Mouse (Mus musculus) heart, adult 18-20 months (tissue): Measurements from ENCODE around the gene Atg9a. TPM values are rescaled to one million over a fixed set of nuclear protein-coding genes. Genes with fewer than 3 reads are reported as not detected.
"Not testable (repeated sequence)": the region's sequence is repeated elsewhere in the genome, so short reads cannot be mapped to it uniquely, and the experiment has no call there.

ENCODE experiments used
- DNase-seq, 2 experiments: peaks; one replicate each; pipeline ENCODE4 v3.0.0; 2021 to 2022; ENCODE audit warnings: mixed read lengths in 1 of 2
- long read RNA-seq, 2 experiments: library from polyadenylated mRNA; stranded (forward); transcript quantifications; one replicate each; pipeline ENCODE4 v2.0.0; 2021
- total RNA-seq, 2 experiments: library from RNA; stranded (reverse); gene quantifications; 2 replicates each; pipeline ENCODE4 v1.2.3; 2021

Atg9a gene
- 10 to 100 TPM; 58.8 to 68.8 TPM for total RNA-seq
- long read RNA-seq, experiment 1, full-length matches to known transcripts: 36 of 76 reads
- long read RNA-seq, experiment 1, partial matches to known transcripts: 13 of 76 reads
- long read RNA-seq, experiment 1, other reads (novel, unspliced or antisense): 27 of 76 reads
- long read RNA-seq, experiment 2, full-length matches to known transcripts: 16 of 52 reads
- long read RNA-seq, experiment 2, partial matches to known transcripts: 9 of 52 reads
- long read RNA-seq, experiment 2, other reads (novel, unspliced or antisense): 27 of 52 reads

DNA sequence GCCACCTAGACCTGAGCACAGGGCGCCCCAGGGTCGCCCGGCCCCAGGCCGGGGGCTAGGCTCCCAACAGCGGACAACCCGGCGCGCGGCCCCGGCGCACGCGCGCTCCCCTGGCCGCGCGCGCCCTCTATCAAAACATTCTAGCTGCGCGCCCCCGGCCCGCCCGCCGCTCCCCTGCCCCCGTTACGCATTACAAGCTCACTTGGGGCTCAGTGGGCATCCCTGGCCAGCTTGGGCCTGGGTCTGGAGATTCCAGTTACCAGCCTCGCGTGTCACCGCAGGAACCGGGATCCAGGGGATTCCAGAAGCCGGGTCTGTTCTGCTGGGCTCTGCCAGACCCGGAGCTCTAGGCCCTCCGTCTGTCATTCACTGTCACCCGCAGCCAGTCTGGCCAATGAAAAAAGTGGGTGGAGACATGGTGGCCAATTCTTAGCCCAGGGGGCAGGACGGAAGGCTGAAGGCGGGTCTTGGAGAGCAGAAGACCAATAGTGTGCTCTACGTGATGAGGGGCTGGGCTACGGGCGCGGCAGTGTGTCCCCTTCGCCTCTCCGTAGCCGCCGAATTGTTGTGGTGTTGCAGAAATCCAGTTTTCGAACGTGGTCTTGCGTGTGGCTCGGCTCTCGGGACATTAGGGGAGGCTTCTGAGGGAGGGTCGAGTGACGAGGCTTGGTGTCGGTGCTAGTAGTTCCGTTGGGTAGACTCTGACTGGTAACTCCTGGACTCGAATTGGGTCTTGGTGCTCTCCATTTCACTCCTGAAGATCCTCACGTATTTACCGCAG, at the start of gene Atg9a, which contains the start of gene Ankzf1:
Gene Atg9a, minus strand, starts transcription at position 575 of the 781 bp plus-strand sequence.
Gene Ankzf1, plus strand, starts transcription at position 530 of the 781 bp plus-strand sequence.
- peak; percentile 96 to 99 for DNase-seq

DNA sequence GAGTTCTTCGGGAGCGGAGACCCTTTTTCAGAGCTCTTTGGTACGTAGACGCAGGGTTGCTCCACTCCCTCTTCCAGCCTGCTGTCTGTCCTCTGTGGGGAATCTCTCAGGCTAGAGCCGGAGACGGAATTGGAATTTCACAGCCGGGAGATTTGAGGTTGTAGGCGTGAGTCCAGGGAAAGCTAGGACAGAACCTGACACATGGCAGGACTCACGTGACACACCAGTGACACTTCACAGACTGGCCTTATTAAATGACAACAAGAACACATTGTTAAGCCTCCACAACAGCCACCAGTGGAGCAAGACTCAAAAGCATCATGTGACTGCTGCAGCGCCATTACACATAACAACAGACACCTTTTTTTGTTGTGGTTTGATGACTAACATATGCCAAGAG, 47.6 kb upstream of the Atg9a start:
- DNase-seq: peak; percentile 70

DNA sequence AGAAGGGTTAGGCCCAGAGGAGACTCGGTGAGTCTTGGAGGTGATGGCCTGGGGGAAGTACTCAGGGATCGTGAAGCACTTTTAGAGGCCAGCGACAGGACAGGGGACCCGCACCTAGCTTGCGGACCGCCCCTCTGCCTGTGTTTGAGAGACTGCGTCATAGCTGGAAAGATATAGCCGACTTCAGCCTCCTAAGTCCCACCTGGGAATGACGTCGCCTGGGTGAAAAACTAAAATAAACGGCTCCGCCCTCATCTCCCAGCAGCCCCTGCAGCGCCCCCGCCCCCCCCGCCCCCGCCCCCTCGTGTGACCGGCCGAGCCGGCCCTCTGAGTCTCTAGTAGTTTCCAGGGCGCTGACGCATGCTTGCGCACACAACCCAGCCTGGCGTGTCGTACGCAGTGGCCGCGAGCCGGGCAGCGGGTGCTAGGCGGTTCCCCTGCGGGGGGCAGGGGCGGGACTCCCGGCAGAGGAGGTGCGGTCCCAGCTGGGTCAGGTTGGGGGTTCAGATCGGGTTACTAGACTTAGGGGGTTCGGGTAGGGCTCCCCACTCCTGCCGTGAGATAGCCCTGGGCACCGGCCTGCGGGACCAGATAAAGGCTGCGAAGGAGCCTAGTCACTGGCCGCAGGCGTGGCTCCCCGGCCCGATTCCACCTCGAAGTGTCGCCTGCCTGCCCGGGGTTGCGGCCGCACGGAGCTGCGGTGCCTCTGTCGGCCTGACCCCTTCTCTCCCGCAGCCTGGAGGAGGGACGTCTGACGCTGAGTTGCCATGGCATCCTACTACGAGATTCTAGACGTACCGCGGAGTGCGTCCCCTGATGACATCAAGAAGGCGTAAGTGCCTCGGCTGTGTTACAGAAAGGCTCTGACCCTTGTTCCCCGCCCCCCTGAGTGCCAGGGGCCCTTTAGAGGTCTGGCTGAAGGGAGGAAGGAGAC, 44.4 kb upstream of the Atg9a start, which contains the start of gene Dnajb2:
Gene Dnajb2, plus strand, starts transcription at position 290 of the 934 bp plus-strand sequence.
- DNase-seq: peak; percentile 94 to 95

DNA sequence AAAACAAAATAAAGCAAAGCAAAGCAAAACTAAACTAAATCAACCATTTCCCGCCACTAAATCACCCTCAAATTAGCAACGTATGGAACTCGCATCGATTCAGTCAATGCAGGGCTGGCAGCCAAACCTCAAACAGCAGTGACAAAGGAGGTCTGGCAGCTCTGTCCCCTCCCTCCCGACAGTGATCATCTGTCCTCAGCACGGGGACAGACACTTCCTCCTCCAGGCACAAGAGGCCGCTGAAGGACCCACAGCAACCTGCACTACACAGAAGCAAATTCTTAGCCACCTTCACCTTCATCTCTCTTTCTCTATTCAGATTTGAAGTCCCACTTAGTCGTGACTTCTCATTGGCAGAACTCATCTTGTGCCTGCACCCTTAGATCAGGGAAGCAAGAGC, 42.6 kb upstream of the Atg9a start:
- peak; percentile 80 to 81 for DNase-seq

DNA sequence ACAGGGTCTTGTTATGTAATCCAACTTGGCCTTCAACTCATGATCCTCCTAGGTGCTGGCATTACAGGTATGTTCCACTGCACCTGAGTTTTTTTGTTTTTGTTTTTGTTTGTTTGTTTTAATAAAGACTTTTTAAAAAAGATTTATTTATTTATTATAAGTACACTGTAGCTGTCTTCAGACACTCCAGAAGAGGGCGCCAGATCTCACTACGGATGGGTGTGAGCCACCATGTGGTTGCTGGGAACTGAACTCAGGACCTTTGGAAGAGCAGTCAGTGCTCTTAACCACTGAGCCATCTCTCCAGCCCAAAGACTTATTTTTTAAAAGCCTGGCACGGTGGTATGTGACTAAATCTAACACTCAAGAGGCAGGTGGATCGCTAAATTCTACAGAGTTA, 40.5 kb upstream of the Atg9a start:
- not testable (repeated sequence) for DNase-seq

DNA sequence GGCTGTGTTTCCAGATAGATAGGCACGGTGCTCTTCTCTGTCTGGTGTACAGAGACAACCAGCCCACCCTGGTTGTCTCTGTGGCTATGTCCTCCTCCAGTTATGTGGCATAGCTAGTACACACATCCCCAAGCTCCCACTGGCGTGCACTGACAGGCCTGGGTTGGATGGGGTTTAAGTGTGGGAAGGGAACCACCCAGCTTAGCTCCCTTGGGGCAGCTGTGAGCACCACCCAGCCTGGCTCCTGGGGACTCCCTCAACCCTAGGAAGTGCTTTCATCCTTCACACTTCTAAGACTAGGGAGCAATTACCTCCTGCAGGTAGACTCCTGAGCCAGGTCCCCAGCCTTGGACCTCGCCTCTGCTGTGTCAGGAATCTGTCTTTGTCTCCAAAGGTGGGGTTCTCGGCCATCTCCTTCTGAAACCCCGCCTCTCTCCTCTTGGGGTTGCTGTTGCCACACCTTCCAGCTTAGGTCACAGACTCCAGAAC, 39.7 kb upstream of the Atg9a start, which contains the start of gene A630095N17Rik:
Gene A630095N17Rik, minus strand, starts transcription at position 439 of the 489 bp plus-strand sequence.
- DNase-seq: no peak

DNA sequence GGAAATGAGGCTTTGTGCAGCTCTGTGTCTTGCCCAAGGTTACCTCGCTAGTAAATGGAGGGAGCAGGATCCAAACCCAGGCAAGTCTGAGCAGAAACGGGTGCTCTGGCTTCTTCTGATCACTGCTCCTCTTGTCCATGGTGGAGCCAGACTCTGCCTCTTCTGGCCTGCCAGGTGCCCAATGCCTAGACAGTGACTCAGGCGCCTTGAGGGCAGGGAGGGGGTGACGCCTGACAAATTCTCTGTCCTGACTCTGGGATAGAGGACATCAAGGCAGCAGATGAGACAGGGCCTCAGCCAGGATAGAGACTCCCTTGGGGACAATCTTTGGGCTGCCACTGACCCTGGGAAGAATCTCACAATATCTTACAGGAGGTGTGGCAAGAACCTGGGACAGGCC, 39.2 kb upstream of the Atg9a start:
- DNase-seq: no peak

DNA sequence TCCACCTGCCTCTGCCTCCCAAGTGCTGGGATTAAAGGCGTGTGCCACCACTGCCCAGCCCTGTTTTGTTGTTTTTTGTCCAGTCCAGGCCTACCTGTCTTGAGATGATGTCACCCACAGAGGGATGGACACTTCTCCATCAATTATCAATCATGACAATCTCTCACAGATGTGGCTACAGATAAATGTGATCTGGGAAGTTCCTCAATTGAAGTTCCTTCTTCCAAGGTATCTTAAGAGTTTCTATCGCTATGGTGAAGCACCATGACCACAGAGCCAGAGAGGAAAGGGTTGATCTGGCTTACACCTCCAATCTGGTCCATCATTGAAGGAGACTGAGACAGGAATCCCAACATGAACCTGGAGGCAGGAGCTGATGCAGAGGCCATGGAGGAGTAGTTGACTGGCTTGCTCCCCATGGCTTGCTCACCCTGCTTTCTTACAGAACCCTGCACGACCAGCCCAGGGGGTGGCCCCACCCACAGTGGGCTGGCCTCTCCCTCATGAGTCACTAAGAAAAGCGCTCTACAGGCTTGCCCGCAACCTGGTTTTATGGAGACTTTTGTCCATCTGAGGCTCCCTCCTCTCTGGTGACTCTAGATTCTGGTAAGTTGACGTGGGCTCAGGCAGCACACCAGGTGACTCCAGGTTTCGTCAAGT, 38.5 kb upstream of the Atg9a start:
- no peak for DNase-seq

DNA sequence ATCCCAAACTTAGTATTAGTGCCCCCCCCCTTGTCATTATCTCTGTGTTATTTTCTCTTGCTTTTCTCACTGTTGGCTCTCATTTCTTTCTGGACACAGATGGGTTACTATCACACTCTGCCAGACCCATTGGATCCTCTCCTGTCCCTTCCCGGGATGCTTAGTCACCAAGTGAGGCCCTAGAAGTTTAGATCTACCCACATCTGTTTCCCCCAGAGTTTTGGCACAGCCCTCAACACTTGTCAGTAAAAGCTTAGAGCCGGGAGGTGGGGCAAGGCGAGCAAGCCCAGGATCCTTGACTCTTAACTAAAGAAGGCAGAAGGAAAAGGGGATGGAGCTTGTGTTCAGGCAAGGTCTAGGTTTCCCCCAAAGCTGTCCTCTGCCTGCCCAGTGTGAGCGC, 37.2 kb upstream of the Atg9a start:
- no peak for DNase-seq

DNA sequence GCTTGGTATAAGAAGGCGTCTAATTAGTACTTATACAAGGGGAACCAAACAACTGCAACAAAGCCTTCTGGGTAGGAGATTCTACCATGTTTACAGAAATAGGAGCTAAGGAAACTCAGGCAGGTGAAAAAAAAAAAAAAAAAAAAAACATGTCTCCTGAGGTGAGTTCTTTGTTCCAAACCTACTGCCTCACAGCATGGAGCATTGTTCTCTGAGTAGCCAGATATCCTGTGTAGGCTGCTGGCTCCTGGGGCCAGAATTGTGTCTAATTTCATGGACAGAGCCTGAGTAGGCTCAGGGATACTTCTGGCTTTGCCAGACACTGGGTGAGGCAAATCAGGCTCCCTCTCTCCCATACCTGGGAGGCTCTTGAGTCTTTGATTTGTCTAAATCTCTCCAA, 35.7 kb upstream of the Atg9a start:
- DNase-seq: no peak

DNA sequence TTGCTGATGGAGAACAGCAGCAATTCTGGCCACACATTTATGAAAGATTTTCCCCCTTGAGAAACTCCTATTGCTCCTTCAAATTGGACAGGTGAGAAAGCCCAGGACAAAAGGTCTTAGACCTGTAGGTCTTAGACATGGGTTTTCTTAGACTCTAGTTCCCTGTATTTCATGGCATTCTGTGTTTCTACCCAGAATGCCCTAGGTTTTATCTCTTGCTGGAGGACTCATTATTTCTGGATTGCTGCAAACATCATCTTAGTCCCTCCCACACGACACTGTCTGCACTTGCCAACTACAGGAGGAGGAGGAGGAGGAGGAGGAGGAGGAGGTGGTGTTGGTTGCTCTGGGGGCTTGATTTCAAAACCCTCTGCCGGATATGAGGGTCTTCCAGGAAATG, 34.1 kb upstream of the Atg9a start:
- DNase-seq: no peak

DNA sequence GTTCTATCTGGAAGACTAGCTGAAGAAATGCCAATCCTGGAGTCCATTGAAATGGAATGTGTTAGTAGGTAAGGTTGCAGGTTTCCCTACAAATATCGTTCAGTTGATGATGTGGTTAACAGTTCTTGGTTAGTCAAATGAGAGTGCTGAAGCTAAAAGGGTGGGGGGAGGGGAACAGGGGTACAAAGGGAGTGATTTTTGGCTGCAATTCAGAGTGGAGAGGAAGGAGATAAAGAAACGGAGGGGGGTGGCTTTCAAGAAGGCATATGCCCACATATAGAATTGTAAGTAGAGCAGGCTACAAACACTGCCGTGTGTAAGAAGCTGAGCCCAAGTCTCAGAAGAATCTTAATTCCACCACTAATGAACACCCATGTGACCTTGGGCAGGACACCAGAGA, 33.5 kb upstream of the Atg9a start:
- DNase-seq: no peak

DNA sequence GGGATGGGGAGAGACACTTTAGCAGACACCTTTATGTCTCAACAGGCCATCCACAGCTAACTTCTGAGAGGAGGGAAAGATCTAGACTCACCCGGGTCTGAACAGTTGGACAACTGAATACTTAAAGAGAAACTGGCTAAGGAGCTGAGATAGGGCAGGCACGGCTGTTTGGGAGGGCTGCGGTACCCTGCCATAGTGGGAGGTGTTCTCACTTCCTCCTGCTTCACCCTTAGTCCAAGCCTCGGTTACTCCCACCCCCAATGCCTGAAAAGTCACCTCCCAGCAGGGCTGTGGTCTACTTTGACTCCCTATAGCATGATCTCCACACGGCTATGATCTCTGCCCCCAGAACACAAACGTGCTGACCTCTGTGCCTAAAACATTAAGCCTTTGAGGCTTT, 31.5 kb upstream of the Atg9a start:
- DNase-seq: no peak

DNA sequence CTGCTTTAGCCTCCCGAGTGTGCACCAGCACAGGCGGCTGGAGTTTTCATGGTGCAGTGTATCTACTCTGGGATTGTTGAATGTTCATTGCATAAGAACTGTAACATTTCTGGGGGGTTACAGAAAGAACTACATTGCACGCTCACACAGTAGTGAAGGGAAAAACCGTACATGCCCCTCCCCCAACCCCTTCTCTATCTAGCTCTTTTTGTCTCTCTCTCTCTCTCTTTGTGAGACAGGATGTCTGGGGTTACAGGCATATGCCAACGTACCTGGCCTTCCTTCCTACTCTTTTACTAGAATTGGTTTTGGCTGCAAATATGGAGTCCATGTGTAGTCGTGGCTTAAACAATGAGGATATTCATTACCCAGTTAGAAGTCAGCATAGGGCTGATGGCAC, 30.9 kb upstream of the Atg9a start:
- DNase-seq: no peak

DNA sequence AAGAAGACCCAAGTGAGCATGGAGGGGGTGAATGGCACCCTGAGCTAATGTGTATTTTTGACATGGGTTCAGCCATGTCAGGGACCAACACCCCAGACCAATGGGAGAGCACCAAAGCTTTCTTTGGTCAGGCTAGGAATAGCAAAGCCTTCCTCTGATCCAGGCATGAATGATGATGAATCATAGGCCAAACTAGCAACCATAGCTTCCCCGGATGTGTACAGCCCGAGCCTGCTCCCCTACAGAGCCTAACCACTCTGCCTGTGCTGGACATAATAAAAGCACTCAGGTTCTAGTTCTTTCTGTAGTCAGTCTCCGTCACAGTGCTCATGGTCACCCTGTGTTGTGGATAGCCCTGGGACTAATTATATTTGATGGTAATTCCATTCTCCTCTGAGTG, 29.5 kb upstream of the Atg9a start:
- no peak for DNase-seq

DNA sequence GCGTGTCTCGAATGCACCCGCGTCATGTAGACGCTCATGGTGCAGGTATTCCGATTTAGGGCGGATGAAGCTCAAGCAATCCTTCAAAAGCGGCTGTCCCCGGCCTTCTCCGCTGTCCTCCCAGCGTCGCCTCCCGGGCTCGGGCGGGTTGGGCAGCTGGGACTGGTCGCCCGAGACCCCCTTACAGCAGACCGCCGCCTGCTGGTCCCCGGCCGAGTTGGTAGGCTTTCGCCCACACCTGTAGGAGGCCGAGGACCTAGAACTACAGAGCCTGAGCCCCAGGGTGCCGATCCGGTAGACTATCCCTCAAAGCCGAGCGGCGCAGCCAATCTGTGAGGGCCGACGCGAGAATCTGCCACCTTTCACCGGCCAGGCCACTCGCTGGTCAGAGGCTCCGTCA, 27.5 kb upstream of the Atg9a start, which contains the start of gene Tuba4a:
Gene Tuba4a, minus strand, starts transcription at position 335 of the 400 bp plus-strand sequence.
- DNase-seq: no peak

DNA sequence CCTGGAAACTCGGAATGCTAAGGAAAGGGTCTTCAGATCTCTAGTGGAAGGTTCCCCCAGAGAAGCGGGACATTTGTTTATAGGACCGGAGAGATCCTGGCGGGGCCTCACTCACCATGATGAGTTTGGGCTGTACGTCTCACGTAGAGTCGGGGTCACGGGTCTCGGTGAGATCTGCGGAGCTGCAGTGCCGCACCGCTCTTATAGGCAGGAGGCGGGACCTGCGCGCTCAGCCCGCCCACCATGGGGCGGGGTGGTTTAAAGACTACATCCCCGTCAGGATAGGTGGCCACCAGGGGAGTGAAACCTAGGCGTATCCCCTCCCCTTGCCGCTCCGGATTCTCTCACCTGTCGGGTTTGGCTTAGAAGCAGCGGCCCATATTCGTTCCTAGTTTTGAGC, 27.1 kb upstream of the Atg9a start:
- DNase-seq: peak; percentile 94 to 96

DNA sequence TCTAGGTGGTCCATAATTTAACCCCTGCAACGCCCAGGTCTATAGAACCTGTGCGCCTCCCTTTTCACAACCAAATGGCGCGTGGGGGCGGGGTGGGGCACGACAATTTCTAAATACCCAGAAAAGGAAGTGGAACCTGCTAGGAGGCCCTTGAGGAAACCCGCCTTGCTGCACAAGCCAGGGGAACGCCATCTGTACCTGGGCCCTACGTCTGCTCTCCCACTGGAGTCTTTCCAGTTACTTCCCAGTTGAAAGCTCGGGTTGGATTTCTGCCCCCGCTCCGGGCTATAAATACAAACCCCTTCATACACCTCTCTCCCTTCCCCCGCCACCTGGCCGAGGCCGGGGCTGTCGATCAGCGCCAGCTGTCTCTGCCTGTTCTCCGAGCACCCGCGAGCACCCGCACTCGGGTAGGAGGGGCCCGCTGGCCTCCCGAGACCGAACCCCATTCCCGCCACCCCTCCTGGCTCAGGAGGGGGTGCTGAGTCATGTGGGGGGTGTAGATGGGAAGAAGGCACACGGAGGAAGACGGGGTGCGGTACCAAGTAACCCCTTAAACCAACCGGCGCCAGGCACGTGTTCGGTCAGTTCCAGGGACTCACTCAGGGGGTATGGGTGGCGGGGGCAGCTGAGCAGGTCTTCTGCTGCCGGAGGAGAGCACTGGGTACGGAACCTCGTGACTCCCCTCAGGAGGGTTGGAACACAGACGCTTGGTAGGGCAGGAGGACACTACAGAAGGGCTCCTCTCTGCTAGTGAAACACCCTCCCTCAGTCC, 26.4 kb upstream of the Atg9a start:
- peak; percentile 84 to 85 for DNase-seq

DNA sequence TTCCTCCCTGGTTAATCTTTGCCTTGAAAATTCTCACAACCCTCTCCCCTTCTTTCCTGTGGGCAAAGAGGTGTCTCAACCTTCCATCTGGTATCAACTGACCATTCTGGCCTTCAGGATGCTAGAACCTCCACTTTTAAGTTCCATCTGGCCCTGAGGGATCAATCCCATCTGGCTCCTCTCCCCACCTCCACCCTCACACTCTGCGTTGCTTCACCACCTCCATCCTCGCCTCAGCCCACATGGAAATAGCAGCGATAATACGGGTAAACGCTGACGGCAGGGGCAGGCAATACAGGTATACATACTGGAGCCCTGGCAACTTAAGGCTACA, 25.9 kb upstream of the Atg9a start:
- no peak for DNase-seq

DNA sequence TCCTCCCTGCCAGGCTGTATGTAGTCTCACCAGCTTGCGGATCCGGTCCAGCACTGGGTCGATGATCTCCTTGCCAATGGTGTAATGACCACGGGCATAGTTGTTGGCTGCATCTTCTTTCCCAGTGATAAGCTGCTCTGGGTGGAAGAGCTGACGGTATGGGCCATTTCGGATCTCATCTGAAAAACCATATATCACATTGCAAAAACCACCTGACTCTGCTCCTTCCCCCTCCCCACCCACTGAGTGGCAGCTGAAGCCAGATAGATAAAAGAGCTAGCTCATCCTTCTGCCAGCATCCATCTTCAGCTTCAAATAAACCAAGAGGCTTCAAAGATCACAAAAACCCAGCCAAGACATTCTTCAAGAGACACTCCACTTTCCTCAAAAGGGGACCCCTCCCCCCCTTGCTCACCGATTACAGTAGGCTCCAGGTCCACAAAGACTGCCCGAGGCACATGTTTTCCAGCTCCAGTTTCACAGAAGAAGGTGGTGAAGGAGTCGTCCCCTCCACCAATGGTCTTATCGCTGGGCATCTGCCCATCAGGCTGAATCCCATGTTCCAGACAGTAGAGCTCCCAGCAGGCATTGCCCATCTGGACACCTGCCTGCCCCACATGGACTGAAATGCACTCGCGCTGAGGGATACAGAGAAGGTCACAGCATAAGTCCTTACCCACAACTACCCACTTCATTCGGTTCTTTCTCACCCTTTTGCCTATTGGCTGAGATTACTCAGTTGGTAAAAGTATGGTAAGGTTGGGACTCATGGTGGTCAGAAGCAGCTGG, 25.0 kb upstream of the Atg9a start:
- DNase-seq: peak; percentile 78 to 79
